Mouse (Mus musculus) thymus, adult 2 months (tissue): ENCODE measurements around the gene Nup107.

ENCODE experiments used
- CTCF ChIP-seq: fragments of 200-500 bp; IDR thresholded peaks from 2 replicates; pipeline ENCODE4 v1.5.1; 2012; ENCODE audit warnings: mild to moderate bottlenecking, control low read depth, low read length, moderate library complexity, borderline replicate concordance; ENCODE audit not compliant: control insufficient read depth, poor library complexity, insufficient read depth; ENCODE audit errors: extremely low read depth
- POLR2A ChIP-seq: fragments of 200-500 bp; IDR thresholded peaks from 2 replicates; pipeline ENCODE4 v1.6.1; 2012; ENCODE audit warnings: mild to moderate bottlenecking, low read length, control low read depth, moderate library complexity; ENCODE audit not compliant: control insufficient read depth, poor library complexity, insufficient read depth; ENCODE audit errors: extremely low read depth

DNA sequence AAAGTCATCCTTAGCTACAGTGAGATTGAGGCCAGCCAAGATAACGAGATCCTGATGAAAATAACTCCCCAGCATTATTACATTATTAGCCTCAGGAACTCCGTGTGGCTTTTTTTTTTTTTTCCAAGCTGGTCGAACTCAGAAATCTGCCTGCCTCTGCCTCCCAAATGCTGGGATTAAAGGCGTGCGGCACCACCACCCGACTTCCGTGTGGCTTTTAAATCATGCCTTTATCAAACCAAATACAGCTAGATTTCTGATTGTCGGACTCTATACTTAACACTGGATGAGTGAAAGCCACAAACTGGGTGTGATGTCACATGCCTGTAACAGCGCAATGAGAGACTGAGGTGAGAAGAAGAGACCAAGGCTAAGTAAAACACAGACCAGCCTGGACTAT lies 79.6 kb downstream of the Nup107 start:
- TF ChIP-seq POLR2A (no peak), CTCF (no peak)
